Mouse (Mus musculus) brain, embryonic 14.5 days (tissue): ENCODE data around the gene Ldlrap1. TPM values are rescaled to one million over a fixed set of nuclear protein-coding genes. Genes with fewer than 3 reads are reported as not detected.

Experiments used
- DNase-seq: peaks from one replicate; pipeline ENCODE4 v3.0.0-alpha.2; 2011; ENCODE audit warnings: low read depth
- CTCF ChIP-seq: fragments of 200-500 bp; IDR thresholded peaks from 2 replicates; pipeline ENCODE4 v1.5.1; 2012; ENCODE audit warnings: inconsistent platforms, mild to moderate bottlenecking, moderate library complexity, borderline replicate concordance; ENCODE audit not compliant: insufficient read depth, insufficient read length; ENCODE audit errors: extremely low read depth
- POLR2A ChIP-seq: fragments of 200-500 bp; IDR thresholded peaks from 2 replicates; pipeline ENCODE4 v1.6.1; 2012; ENCODE audit warnings: mild to moderate bottlenecking, inconsistent platforms, borderline replicate concordance; ENCODE audit not compliant: poor library complexity, insufficient read depth, insufficient read length, severe bottlenecking; ENCODE audit errors: extremely low read depth
- polyA plus RNA-seq: library from polyadenylated mRNA; depleted of rRNA; stranded (reverse); fragments of >200 nt; gene quantifications from 2 replicates; pipeline ENCODE4 v1.2.3, GENCODE M21; 2012

Gene Ldlrap1
- polyA plus RNA-seq, 1 experiment: 2.7 TPM

- TF ChIP-seq POLR2A (no peak), CTCF (peak; percentile 36; the same call in 1 of the 2 replicates)
- peak; percentile 35 for DNase-seq
These were observed 21.7 kb downstream of the Ldlrap1 start for GRCm38 (mm10) chr4:134745900-134746661.

DNA sequence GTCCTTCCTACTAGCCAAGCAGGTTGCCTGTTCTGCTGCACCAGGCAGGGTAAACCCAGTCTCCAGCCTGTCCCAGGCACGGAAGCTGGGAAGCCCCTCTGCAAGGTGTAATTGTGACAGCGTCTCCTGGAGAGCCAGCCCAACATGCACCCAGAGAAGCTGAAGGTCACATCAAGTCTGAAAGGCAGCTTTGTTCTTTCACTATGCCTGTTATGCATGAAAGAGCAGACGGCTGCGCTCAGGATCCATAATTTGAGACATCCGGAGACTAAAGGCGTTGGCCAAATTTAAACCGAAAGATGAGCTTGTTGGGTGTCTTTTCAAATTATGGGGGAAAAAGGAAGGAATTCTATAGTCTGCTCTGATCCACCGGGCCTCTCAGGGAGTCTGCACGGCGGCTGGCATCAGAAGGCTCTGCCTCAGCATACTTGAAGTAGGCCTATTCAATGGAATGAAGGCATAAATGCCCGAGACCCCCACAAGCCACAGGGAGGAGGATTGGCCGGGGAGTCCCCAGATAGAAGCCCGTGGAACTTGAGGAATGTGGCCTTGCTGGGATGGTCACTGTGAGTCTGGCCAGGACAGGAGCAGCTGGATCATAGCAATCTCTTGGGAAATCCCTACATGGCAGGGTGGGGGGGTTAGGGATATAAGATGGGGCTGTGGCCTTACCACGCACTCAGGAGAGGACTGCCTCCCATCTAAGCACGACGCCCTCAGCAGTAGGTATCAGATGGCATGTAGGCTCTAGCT is 23.8 kb downstream of the Ldlrap1 start:
- no peak for DNase-seq
- TF ChIP-seq POLR2A (no peak), CTCF (no peak)

DNA sequence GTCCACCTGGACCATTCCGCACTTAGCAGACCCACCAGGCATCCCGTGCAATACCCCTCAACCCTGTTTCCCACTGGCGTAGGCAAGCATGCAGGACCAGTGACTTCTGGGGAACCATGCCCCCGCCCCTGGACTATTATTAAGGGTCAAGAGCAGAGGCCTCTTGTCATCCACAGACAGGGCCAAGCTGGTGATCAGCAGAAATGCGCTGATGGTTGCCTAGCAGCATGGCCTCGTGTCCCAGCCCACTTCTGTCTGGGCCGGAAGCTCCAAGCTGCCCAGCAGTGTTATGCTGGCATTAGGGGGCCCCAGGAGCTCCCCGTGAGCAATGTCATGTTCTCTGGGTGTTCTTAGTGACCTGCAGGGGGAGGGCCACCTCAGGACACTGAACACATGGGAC is 25.9 kb downstream of the Ldlrap1 start:
- no peak for DNase-seq
- TF ChIP-seq POLR2A (no peak), CTCF (no peak)

DNA sequence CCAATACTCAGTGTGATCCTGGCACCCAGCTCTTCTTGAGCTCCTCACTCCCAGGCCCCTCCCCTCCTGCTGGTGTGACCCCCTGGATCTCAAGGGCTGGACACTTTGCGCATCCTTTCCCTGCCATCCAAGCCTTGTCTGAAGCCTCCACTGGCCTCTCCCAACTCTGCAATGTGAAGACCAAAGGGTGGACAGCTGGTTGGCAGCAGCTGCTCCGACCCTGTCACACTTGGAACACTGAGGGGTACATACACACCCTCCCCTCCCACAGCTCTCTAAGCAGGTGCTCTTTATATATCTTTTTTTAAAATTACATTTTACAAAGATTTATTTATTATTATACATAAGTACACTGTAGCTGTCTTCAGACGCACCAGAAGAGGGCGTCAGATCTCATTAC is 27.6 kb downstream of the Ldlrap1 start:
- DNase-seq: no peak
- no peak for TF ChIP-seq CTCF
- no peak for TF ChIP-seq POLR2A

DNA sequence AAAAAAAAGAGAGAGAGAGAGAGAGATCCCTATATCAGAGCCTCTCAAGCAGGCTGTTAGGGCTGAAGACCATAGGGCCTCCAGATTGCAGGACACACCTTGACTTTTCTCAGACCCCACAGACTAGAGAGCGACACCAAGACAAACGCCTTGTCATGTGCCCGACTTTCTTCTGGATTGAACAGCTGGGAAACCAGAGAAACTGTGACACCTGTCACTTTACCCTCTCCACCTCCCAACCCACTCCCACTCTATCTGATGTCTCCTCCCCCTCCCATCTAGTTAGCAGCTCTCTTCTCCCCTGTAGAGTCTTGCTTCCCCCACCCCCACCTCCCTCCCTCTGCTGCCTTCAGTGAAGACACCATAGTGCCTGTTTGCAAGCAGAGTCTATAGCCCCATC is 28.3 kb downstream of the Ldlrap1 start:
- no peak for DNase-seq
- no peak for TF ChIP-seq CTCF
- TF ChIP-seq POLR2A: no peak

GRCm38 (mm10) chr4:134737365-134737910 is 30.4 kb downstream of the Ldlrap1 start:
- TF ChIP-seq POLR2A: no peak
- TF ChIP-seq CTCF: no peak
- DNase-seq: peak; percentile 51

DNA sequence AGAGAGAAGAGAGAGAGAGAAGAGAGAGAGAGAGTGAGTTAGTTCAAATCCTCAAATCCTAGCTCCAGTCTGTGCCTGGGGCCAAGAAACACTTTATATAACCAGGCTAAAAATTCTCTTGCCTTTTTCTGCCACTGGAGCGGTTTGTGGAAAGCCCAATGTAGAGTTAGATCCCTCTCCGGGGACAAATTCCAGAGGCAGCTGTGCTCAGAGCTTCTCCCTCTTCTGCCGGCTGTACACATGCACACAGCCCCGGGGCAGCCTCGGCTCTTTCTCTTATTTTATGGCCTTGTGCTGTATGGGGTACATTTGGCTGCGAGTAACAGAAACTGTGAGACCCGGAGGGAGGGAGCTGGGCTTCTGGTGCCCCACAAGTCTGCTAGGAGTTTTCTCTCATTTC is 31.7 kb downstream of the Ldlrap1 start:
- TF ChIP-seq POLR2A (no peak), CTCF (no peak)
- no peak for DNase-seq

GRCm38 (mm10) chr4:134734629-134735081 is 33.2 kb downstream of the Ldlrap1 start:
- TF ChIP-seq POLR2A (no peak), CTCF (no peak)
- DNase-seq: no peak

DNA sequence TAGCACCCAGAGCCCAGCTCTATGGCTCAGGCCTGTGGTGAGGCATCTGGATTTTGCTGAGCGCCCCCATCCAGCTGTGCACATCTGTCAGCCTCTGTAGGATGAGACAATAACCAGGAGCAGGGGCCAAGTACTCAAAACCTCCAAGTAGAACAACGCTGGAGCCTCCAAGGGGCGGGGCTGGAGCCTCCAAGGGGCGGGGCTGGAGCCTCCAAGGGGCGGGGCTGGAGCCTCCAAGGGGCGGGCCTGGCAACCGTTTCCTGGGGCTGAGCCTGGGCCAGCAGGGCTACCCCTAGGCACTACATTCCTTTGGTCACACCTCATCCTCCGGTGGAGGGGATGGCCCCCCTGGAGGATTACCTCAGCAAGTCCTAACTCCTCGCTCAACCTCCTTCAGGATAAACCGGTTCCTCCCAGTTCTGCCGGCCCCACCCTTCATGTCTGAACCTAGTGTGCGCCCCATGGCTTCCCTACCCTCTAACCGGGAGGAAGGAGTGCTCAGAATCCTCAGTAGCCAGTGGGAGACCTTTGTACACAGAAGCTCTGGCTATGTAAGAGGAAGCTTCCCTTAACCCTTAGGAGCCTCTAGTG is 33.7 kb downstream of the Ldlrap1 start:
- TF ChIP-seq POLR2A: no peak
- no peak for TF ChIP-seq CTCF

DNA sequence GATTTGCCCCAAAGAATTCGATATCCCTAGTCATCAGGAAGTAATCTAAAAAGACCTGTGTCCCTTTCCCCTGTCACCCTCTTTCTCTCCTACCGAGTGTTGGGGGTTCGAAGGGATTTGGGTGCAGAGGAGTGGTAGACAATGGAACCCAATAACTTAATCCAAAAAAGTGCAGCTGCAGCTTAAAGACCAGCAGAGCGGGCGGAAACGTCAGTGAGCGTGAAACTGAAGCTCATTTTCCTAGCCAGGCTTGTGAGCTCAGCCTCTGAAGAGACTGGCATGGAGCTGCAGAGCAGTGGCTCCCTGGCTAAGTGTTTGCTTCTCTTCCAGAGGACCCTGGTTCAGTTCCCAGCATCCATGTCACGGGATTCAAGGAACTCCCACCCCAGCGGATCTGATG is 34.5 kb downstream of the Ldlrap1 start:
- TF ChIP-seq POLR2A: no peak
- TF ChIP-seq CTCF: no peak
- DNase-seq: no peak

More for the DNA sequence above, 33.7 kb downstream of the Ldlrap1 start:
- DNase-seq: no peak

- no peak for TF ChIP-seq CTCF
- no peak for TF ChIP-seq POLR2A
- peak; percentile 85 for DNase-seq
These were observed 37.7 kb downstream of the Ldlrap1 start for GRCm38 (mm10) chr4:134730106-134730505.
